Mouse (Mus musculus): ENCODE measurements at regions not wholly inside any gene's neighbourhood (a gene's known extent, or its start where the extent isn't known, plus 50 kb on each side); places are given as distances from the start of the nearest gene placed in this dataset.

DNA sequence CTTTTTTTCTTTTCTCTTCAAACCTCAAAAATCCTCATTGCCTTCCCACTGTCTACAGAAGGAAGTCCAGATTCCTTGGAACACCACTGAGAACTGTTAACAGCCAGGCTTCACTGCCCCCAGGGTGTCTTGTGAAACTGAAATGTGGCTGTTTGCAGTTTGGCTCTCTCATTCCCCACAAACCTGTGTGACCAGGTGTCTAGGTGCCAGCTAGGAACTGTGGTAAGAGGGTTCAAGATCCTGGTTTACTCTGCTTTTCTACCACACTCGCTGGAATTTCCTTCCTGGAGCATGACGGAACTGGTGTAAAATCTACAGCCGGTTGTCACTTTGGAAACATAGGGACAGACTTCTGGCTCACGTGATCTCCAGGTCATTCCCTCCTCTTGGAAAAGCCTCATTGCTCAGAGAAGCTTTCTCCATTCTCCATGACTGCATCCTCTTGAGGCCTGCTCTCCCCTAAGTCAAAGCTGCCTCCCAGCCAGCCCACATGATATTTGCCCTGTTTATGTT is 660.2 kb downstream of the Zfp706 start:
- DNase-seq: no peak

GRCm38 (mm10) chr15:36346126-36346525 is 661.4 kb downstream of the Zfp706 start:
- DNase-seq: no peak

DNA sequence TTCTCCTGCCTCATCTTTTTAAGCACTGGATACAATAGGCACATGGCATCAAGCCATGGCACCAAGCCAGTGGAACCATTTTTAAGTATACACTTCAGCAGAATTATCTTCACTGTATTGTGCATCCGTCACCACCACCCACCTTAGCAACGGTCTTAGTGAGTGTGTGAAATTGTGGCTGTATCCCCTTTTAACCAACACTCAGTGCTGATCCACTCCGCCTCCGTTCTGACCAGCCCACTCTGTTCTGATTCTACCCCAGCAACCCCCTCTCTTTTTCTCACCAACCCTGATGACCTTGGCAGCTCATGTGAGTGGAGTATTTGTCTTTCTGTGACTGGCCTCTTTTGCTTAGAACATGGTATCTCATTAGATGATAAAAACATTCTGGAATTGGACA is 662.2 kb downstream of the Zfp706 start:
- no peak for DNase-seq

DNA sequence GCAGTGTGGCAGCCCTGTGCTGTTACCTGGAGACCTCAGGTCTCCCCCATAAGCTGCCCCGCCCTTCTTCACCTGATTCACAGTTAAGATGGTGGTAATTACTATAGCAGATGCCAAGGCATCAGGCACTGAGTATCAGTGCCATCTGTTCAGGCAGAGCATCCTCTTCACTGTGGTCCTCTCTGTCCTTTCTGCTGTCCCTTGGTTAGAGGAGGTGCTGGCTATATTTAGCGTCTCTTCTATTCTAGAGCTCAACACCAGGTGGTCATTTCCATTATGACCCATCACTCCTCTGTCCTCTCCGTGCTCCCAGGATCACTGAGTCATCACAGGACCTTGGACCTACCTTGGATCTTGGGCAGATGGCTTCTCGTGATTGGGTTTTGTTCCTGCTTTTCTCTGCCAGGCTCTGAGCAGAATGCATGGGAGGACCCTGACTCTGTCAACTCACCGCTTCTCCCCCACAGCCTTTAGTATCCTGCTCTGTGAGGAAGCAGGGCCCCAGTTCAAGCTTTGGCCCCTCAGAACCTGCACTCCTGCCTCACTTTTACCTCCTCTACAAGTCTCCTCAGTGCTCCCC is 667.5 kb downstream of the Zfp706 start:
- DNase-seq: no peak

DNA sequence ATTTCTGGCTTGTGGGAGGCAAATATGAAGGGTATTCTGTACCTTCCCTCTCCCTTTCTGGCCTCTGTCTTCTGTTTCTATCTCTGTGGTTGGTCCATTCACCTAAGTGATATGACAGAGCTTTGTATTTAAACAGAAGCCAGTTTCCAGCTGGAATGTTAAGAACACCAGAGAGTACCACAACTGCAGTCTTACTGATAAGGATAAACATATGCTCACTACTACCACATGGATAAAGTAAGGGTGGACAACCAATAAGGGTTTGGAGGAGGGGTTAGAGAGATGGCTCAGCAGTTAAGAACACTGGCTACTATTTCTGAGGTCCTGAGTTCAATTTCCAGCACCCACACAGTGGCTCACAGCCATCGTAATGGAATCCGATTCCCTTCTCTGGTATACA is 668.8 kb downstream of the Zfp706 start:
- no peak for DNase-seq

GRCm38 (mm10) chr15:36336857-36337256 is 670.7 kb downstream of the Zfp706 start:
- DNase-seq: no peak

- no peak for DNase-seq
These were observed 672.5 kb downstream of the Zfp706 start for GRCm38 (mm10) chr15:36335116-36335515.

DNA sequence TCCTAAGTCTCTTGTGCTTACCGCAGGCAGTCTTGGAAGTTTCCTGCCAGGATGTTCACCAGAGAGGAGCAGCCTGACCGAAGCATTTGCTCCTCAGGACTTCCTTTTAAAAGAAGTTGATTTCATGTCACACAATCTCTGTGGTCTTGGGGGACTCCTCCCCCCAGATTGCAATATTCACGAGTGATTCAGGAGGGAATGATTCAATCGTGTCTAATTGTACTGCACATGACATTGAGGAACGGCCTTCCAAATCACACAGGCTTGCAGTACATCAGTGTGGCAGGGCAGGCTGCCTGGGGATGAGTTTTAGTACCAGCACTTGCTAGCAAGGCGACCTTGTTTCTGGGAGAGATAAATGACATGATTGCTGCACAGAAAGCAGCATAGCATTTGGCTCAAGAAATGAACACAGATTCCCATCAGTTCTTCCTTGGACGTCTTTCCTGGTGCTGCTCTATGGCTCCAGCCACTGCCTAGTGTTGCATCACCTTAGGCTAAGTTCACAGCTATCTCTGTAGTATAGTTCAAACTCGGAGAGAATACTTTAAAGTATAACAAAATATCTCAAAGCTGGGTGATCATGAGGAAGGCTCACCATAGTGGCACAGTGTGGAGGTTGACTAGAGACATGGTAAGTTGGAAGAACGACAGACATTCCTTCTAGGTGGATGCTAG is 673.0 kb downstream of the Zfp706 start:
- no peak for DNase-seq

DNA sequence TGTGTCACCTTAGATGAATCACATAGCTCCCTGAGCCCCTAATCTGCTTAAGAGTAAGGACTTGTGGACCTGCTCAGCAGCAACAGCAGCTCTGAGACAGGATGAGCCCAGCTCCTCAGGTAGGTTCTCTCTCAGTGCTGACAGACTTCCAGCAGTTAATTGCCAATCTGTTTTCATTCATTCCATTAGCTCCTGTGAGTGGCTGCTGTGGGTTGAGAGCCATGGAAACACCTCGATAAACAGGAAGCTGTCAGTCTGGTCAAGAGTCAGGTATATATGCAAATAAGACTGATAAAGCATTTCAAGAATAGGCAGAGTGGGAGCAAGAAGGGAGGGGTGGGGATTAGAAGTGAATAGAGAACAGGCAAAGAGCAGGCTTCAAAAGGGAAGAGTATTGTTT is 673.7 kb downstream of the Zfp706 start:
- DNase-seq: no peak

DNA sequence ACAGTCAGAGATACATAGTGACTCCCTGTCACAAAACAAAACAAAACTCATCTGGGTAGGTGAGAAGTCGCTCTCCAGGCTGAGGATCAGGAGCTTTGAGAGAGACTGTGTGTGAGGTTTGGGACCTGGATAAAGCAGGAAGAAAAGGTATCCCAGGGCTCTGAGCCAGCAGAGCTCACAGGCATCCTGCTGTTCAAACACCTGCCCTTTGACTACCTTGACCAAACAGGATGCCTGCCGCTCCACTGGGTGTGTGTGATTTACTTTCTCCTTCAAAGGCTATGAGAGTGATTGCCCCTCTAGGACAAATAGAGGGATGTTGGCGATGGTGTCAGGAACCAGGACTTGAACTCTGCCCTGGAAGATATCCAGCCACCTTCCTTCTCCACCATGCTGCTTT is 674.3 kb downstream of the Zfp706 start:
- DNase-seq: no peak

All from gastrocnemius, postnatal 25 days (tissue).